Mouse (Mus musculus): ENCODE results near the gene Palb2. TPM values are rescaled to one million over a fixed set of nuclear protein-coding genes. Genes with fewer than 3 reads are reported as not detected.

The Palb2 gene
- 12.8 and 13.5 TPM in 2 replicates for polyA plus RNA-seq (2016; fragmentation: Nextera tagmentation; extraction: Ambion mirVana)

GRCm38 (mm10) chr7:122132497-122133337, at the start of gene Palb2, which contains the start of gene Dctn5:
Gene Palb2 (minus strand): TSS chr7:122132985.
Gene Dctn5 (plus strand): TSS chr7:122133041.
- Histone ChIP-seq H3K36me3 (peaks cover 33% of the 10 kb centered on the region), H3K4me1 (peaks cover 10% of the 10 kb centered on the region), H3K27ac (no peak within 1 kb of the TSS)

GRCm38 (mm10) chr7:122180720-122181119, 47.9 kb upstream of the Palb2 start:
- no peak overlapping the region for H3K27ac ChIP-seq
- H3K4me2 ChIP-seq (replicated peaks) = no peak overlapping the region
- no peak overlapping the region for H3K4me3 ChIP-seq
- H3K27me3 ChIP-seq (replicated peaks) = no peaks in the 10 kb centered on the region
- ATAC-seq (ENCODE audit: low FRiP score, low read depth) = no peak
- H3K4me1 ChIP-seq = no peaks in the 10 kb centered on the region
- H3K9ac ChIP-seq = no peak overlapping the region
- no peaks in the 10 kb centered on the region for H3K36me3 ChIP-seq
- 92% methylated on average over 7 of the region's 7 CpGs for WGBS
- no peaks in the 10 kb centered on the region for H3K9me3 ChIP-seq

More at GRCm38 (mm10) chr7:122132497-122133337, at the start of gene Palb2, which contains the start of gene Dctn5:
- Histone ChIP-seq H3K4me3 (peak within 1 kb of the TSS; percentile 83), H3K4me2 (replicated peaks) (peak within 1 kb of the TSS; percentile 84), H3K9ac (peak within 1 kb of the TSS; percentile 72), H3K27me3 (replicated peaks) (no peaks in the 10 kb centered on the region), H3K9me3 (no peaks in the 10 kb centered on the region)
- WGBS = under 1% methylated on average over 54 of the region's 54 CpGs
- ATAC-seq (ENCODE audit: low FRiP score, low read depth) = peak; percentile 96

DNA sequence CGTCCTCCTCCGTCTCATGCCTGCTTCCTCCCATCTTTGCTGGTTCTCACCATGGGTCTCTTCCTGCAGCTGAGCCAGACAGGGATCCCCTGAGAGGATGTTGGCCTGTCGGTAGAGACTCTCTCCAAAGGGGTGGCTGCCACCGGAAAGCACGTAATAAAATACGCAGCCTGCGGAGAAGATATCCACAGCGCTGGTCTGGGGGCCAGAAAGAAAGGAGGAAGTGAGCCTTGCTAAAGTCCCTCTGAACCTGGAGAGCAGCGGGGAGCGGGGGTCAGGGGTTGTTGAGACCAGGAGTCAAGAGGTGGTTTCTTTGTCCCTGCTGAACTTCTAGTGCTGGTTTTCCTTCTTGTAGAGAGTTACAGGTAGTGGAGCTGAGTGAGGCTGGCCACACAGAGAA, 38.8 kb upstream of the Palb2 start:
- Histone ChIP-seq H3K9ac (no peak overlapping the region), H3K9me3 (no peaks in the 10 kb centered on the region), H3K27ac (no peak overlapping the region), H3K4me3 (no peak overlapping the region), H3K4me1 (no peaks in the 10 kb centered on the region), H3K4me2 (replicated peaks) (no peak overlapping the region), H3K36me3 (peaks cover 39% of the 10 kb centered on the region), H3K27me3 (replicated peaks) (no peaks in the 10 kb centered on the region)
- ATAC-seq (ENCODE audit: low FRiP score, low read depth) = no peak
- 74% methylated on average over 10 of the region's 10 CpGs for WGBS

DNA sequence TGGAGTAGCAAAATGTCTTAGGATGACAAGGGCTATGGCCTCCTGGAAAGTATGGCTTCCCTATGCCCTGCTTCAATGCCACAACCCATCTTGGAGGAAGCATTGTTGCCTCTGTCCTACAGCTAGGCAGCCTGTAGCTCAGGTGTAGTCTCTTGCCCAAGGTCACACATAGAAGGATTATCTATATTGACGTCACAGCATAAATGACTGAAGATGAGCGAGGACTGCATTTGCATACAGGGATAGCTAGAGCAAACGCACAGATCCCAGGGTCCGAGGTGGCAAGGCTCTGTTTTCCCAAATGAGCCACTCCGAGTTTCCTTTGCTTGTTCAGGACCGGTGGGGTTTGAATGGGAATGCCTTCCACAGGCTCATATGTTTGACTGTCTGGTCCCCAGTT, 37.9 kb upstream of the Palb2 start:
- no peak for ATAC-seq (ENCODE audit: low FRiP score, low read depth)
- WGBS = 87% methylated on average over 6 of the region's 6 CpGs
- H3K4me1 ChIP-seq = no peaks in the 10 kb centered on the region

GRCm38 (mm10) chr7:122167203-122167602, 34.4 kb upstream of the Palb2 start:
- H3K27me3 ChIP-seq (replicated peaks) = no peaks in the 10 kb centered on the region
- H3K27ac ChIP-seq = no peak overlapping the region
- H3K9me3 ChIP-seq = no peaks in the 10 kb centered on the region
- ATAC-seq (ENCODE audit: low FRiP score, low read depth) = no peak
- H3K4me2 ChIP-seq (replicated peaks) = no peak overlapping the region
- WGBS = 88% methylated on average over 7 of the region's 7 CpGs
- H3K36me3 ChIP-seq = peaks cover 75% of the 10 kb centered on the region
- H3K4me1 ChIP-seq = no peaks in the 10 kb centered on the region
- H3K4me3 ChIP-seq = no peak overlapping the region
- no peak overlapping the region for H3K9ac ChIP-seq

More for the DNA sequence above, 37.9 kb upstream of the Palb2 start:
- no peak overlapping the region for H3K27ac ChIP-seq
- no peaks in the 10 kb centered on the region for H3K9me3 ChIP-seq
- H3K9ac ChIP-seq = no peak overlapping the region
- no peak overlapping the region for H3K4me3 ChIP-seq
- H3K27me3 ChIP-seq (replicated peaks) = no peaks in the 10 kb centered on the region
- peaks cover 49% of the 10 kb centered on the region for H3K36me3 ChIP-seq
- no peak overlapping the region for H3K4me2 ChIP-seq (replicated peaks)

DNA sequence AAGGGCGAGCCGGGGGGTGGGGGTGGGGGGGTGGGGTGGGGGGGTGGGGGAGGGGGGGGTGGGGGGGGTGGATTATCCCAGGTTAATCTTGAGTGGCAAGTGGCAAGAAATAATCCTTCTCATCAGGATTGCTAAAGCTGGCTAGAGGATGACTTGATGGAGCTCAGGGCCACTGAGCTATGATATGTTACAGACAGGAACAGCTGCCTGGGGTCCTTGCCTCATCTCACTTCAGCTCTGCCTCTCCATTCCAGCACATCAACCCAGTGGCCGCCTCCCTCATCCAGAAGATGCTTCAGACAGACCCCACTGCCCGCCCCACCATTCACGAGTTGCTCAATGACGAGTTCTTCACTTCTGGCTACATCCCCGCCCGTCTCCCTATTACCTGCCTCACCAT, 31.0 kb upstream of the Palb2 start:
- Histone ChIP-seq H3K9ac (no peak overlapping the region), H3K4me3 (no peak overlapping the region), H3K27me3 (replicated peaks) (no peaks in the 10 kb centered on the region), H3K36me3 (peaks cover 66% of the 10 kb centered on the region), H3K27ac (no peak overlapping the region), H3K9me3 (no peaks in the 10 kb centered on the region), H3K4me2 (replicated peaks) (no peak overlapping the region), H3K4me1 (peaks cover 26% of the 10 kb centered on the region)
- no peak for ATAC-seq (ENCODE audit: low FRiP score, low read depth)
- 94% methylated on average over 7 of the region's 8 CpGs for WGBS

DNA sequence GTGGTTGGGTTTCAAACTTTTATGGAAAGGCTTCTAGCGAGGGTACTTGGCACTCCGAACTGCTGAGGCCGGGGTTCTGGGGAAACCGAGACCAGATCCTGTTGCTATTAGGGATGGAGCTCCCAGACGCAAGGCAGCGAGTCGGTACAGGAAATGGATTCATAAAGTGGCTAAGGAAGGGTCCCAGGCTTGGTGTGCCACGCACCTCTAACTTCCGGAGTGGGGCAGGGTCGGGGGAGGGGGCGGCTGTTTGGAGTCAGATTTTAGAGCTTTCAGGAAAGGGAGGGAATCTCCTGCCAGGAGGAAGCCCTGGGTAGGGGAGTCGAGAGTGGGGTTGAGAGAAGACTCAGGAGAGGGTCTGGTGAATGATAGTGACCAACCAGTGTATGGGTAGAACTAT, 27.3 kb upstream of the Palb2 start:
- H3K4me3 ChIP-seq = peak overlapping the region; percentile 67
- ATAC-seq (ENCODE audit: low FRiP score, low read depth) = no peak
- peaks cover 32% of the 10 kb centered on the region for H3K36me3 ChIP-seq
- peak overlapping the region; percentile 76 for H3K4me2 ChIP-seq (replicated peaks)
- no peaks in the 10 kb centered on the region for H3K9me3 ChIP-seq
- peaks cover 45% of the 10 kb centered on the region for H3K4me1 ChIP-seq
- WGBS = under 1% methylated on average over 12 of the region's 12 CpGs
- H3K27ac ChIP-seq = no peak overlapping the region
- peak overlapping the region; percentile 54 for H3K9ac ChIP-seq
- no peaks in the 10 kb centered on the region for H3K27me3 ChIP-seq (replicated peaks)

- Histone ChIP-seq H3K4me3 (peak within 1 kb of the TSS; percentile 67), H3K4me1 (peaks cover 45% of the 10 kb centered on the region), H3K27me3 (replicated peaks) (no peaks in the 10 kb centered on the region), H3K4me2 (replicated peaks) (peak within 1 kb of the TSS; percentile 76), H3K9me3 (no peaks in the 10 kb centered on the region), H3K36me3 (peaks cover 25% of the 10 kb centered on the region), H3K9ac (peak within 1 kb of the TSS; percentile 60), H3K27ac (peak within 1 kb of the TSS; percentile 15; the same call in 1 of the 2 replicates)
- ATAC-seq (ENCODE audit: low FRiP score, low read depth) = peak; percentile 96
- under 1% methylated on average over 63 of the region's 63 CpGs for WGBS
These were observed 26.4 kb upstream of the Palb2 start, which contains the start of gene Plk1 for GRCm38 (mm10) chr7:122158915-122159902. Gene Plk1 (plus strand): TSS chr7:122159439.

- peak overlapping the region; percentile 76 for H3K4me2 ChIP-seq (replicated peaks)
- H3K36me3 ChIP-seq = peaks cover 20% of the 10 kb centered on the region; the same call in 1 of the 2 replicates
- H3K27ac ChIP-seq = peak overlapping the region; percentile 15; the same call in 1 of the 2 replicates
- H3K4me3 ChIP-seq = peak overlapping the region; percentile 67
- H3K9me3 ChIP-seq = no peaks in the 10 kb centered on the region
- peak overlapping the region; percentile 60 for H3K9ac ChIP-seq
- 6% methylated on average over 13 of the region's 13 CpGs for WGBS
- peaks cover 45% of the 10 kb centered on the region for H3K4me1 ChIP-seq
- peak; percentile 4; the same call in 1 of the 2 replicates for ATAC-seq (ENCODE audit: low FRiP score, low read depth)
- H3K27me3 ChIP-seq (replicated peaks) = no peaks in the 10 kb centered on the region
These were observed 25.7 kb upstream of the Palb2 start for GRCm38 (mm10) chr7:122158488-122158887.

- H3K9ac ChIP-seq = no peak overlapping the region
- WGBS = 88% methylated on average over 4 of the region's 4 CpGs
- H3K27ac ChIP-seq = no peak overlapping the region
- ATAC-seq (ENCODE audit: low FRiP score, low read depth) = no peak
- peaks cover 28% of the 10 kb centered on the region for H3K36me3 ChIP-seq
- no peak overlapping the region for H3K4me3 ChIP-seq
- no peaks in the 10 kb centered on the region for H3K27me3 ChIP-seq (replicated peaks)
- no peak overlapping the region for H3K4me2 ChIP-seq (replicated peaks)
- no peaks in the 10 kb centered on the region for H3K9me3 ChIP-seq
- peaks cover 6% of the 10 kb centered on the region; the same call in 1 of the 2 replicates for H3K4me1 ChIP-seq
These were observed 19.7 kb upstream of the Palb2 start for GRCm38 (mm10) chr7:122152473-122152872.

- Histone ChIP-seq H3K36me3 (peaks cover 88% of the 10 kb centered on the region), H3K27ac (no peak overlapping the region), H3K9me3 (no peaks in the 10 kb centered on the region), H3K9ac (no peak overlapping the region), H3K4me1 (no peaks in the 10 kb centered on the region), H3K4me3 (no peak overlapping the region), H3K27me3 (replicated peaks) (no peaks in the 10 kb centered on the region), H3K4me2 (replicated peaks) (no peak overlapping the region)
- ATAC-seq (ENCODE audit: low FRiP score, low read depth) = no peak
These were observed 8.2 kb upstream of the Palb2 start for GRCm38 (mm10) chr7:122140991-122141390.

- WGBS = 93% methylated on average over 5 of the region's 5 CpGs
- H3K4me2 ChIP-seq (replicated peaks) = no peak overlapping the region
- H3K4me1 ChIP-seq = peaks cover 6% of the 10 kb centered on the region
- no peak overlapping the region for H3K27ac ChIP-seq
- no peak overlapping the region for H3K4me3 ChIP-seq
- H3K9me3 ChIP-seq = no peaks in the 10 kb centered on the region
- H3K27me3 ChIP-seq (replicated peaks) = no peaks in the 10 kb centered on the region
- no peak overlapping the region for H3K9ac ChIP-seq
- ATAC-seq (ENCODE audit: low FRiP score, low read depth) = no peak
- peaks cover 73% of the 10 kb centered on the region for H3K36me3 ChIP-seq
These were observed 5.4 kb upstream of the Palb2 start for GRCm38 (mm10) chr7:122138190-122138589.
